ENCODE assay signal across 9 mouse cellular contexts in the genomic region with DNA sequence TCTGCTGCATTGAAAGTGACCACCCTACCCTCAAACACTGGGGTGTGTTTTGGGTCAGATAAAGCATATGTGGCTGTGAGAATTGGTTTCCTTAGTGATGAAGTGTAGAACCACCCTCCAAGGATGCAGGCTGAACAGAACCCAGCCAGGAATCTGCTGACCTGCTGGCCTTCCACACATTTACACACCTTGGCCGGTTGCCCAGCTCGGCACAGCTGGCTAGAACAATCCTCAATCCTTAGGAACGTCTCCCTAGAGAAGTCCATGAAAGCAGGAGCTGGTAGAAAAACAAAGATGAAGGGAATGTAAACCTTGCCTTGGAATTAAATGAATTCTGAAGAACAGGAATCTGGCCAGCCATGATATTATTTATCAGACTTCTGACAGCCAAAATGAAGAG.
DNase-seq lines count a peak whose midpoint lies in the region; ATAC-seq lines count a peak whose summit lies in the region.
"Had no signal": no experiment of that assay in that cellular context is flagged by ENCODE, and none has a peak within 500 bp of the region (broad histone marks: within the 10 kb centered on the region; RNA-seq: fewer than 3 reads in every experiment).

No protein-coding gene starts in this region.

- H3K4me3 ChIP-seq in kidney, embryonic 14.5 days (ENCODE audit: low read length), result no peak overlapping the region
- no peak overlapping the region for H3K4me3 ChIP-seq in kidney, embryonic 16.5 days (ENCODE audit: low read length)
- H3K4me3 ChIP-seq: heart, embryonic 13.5 days; liver, embryonic 12.5 days had no signal

- H3K27ac ChIP-seq in kidney, embryonic 14.5 days (ENCODE audit: low read depth, low read length), result no peak overlapping the region
- H3K27ac ChIP-seq in kidney, embryonic 16.5 days (ENCODE audit: low read length), result no peak overlapping the region
- H3K27ac ChIP-seq: heart, embryonic 13.5 days; liver, embryonic 12.5 days had no signal

- H3K36me3 ChIP-seq in kidney, embryonic 14.5 days (ENCODE audit: control insufficient read depth, insufficient read depth, low read length), result no peaks in the 10 kb centered on the region
- no peaks in the 10 kb centered on the region for H3K36me3 ChIP-seq in kidney, embryonic 16.5 days (ENCODE audit: insufficient read depth, low read length)
- H3K36me3 ChIP-seq: heart, embryonic 13.5 days; liver, embryonic 12.5 days had no signal

- no peaks in the 10 kb centered on the region for H3K9me3 ChIP-seq in kidney, embryonic 14.5 days (ENCODE audit: control insufficient read depth, low read length)
- no peaks in the 10 kb centered on the region for H3K9me3 ChIP-seq in kidney, embryonic 16.5 days (ENCODE audit: low read length)
- H3K9me3 ChIP-seq: heart, embryonic 13.5 days; liver, embryonic 12.5 days had no signal

- DNase-seq in urinary bladder, postnatal 4 days (ENCODE audit: low spot score in 2 of 2), result peak; percentile 38 to 64
- no peak for DNase-seq in urinary bladder, adult 2 months (ENCODE audit: low spot score)
- DNase-seq in kidney, postnatal 4 days, result peak; percentile 74 to 76
- DNase-seq in spleen, postnatal 10 days (ENCODE audit: low spot score in 2 of 2), result no peak
- no peak for DNase-seq in layer of hippocampus, postnatal 25 days (ENCODE audit: extremely low spot score in 1 of 2, low spot score in 1 of 2)

- WGBS in kidney, embryonic 14.5 days, result 23% methylated on average over 3 of the region's 3 CpGs
- WGBS in kidney, embryonic 16.5 days, result 26% methylated on average over 3 of the region's 3 CpGs

- no peaks in the 10 kb centered on the region for H3K4me1 ChIP-seq in kidney, embryonic 14.5 days (ENCODE audit: control insufficient read depth, insufficient read depth, low read length)
- H3K4me1 ChIP-seq in kidney, embryonic 16.5 days (ENCODE audit: insufficient read depth, low read length), result no peaks in the 10 kb centered on the region
- H3K4me1 ChIP-seq: liver, embryonic 12.5 days had no signal

- no peaks in the 10 kb centered on the region for H3K27me3 ChIP-seq in kidney, embryonic 14.5 days (ENCODE audit: control insufficient read depth, insufficient read depth, low read length)
- H3K27me3 ChIP-seq in kidney, embryonic 16.5 days (ENCODE audit: insufficient read depth, low read length), result no peaks in the 10 kb centered on the region
- H3K27me3 ChIP-seq: heart, embryonic 13.5 days; liver, embryonic 12.5 days had no signal

- H3K9ac ChIP-seq in kidney, embryonic 14.5 days (ENCODE audit: low read depth, low read length), result no peak overlapping the region
- H3K9ac ChIP-seq in kidney, embryonic 16.5 days (replicated peaks; ENCODE audit: low read length), result no peak overlapping the region
- H3K9ac ChIP-seq: heart, embryonic 13.5 days; liver, embryonic 12.5 days had no signal

- no peak overlapping the region for H3K4me2 ChIP-seq in kidney, embryonic 14.5 days (replicated peaks; ENCODE audit: low read depth, low read length)
- H3K4me2 ChIP-seq in kidney, embryonic 16.5 days (replicated peaks; ENCODE audit: low read depth, low read length), result no peak overlapping the region
- H3K4me2 ChIP-seq: heart, embryonic 13.5 days; liver, embryonic 12.5 days had no signal

- peak; percentile 68; the same call in 1 of the 2 replicates for ATAC-seq in kidney, embryonic 14.5 days (ENCODE audit: low FRiP score, low TSS enrichment)
- ATAC-seq in kidney, embryonic 16.5 days (ENCODE audit: low FRiP score, low TSS enrichment), result no peak
- ATAC-seq: liver, embryonic 12.5 days had no signal

Comparison
In these comparisons a context has a peak if more than half of its experiments do, and no peak if none do; other contexts are left out.
1. DNase-seq: peak in urinary bladder, postnatal 4 days (2 of 2) and kidney, postnatal 4 days (2 of 2); none in urinary bladder, adult 2 months (single experiment), spleen, postnatal 10 days (0 of 2) and layer of hippocampus, postnatal 25 days (0 of 2).